Mouse (Mus musculus) urinary bladder, postnatal 10 days (tissue): ENCODE measurements around the gene Sfmbt2.
"Not testable (repeated sequence)": the region's sequence is repeated elsewhere in the genome, so short reads cannot be mapped to it uniquely, and the experiment has no call there.

Source experiments
- DNase-seq: peaks from one replicate; pipeline ENCODE4 v3.0.0; 2022; ENCODE audit warnings: low spot score

Sfmbt2 gene

GRCm38 (mm10) chr2:10370176-10370575 lies at the start of gene Sfmbt2:
Sfmbt2 (plus strand) TSS chr2:10370510.
- no peak for DNase-seq

- DNase-seq: no peak
Observed at GRCm38 (mm10) chr2:10321093-10321492, 49.2 kb upstream of the Sfmbt2 start.

GRCm38 (mm10) chr2:10323173-10323572 lies 47.1 kb upstream of the Sfmbt2 start:
- DNase-seq: no peak

- DNase-seq: no peak
Observed at GRCm38 (mm10) chr2:10324980-10325379, 45.3 kb upstream of the Sfmbt2 start.

GRCm38 (mm10) chr2:10330216-10330615 lies 40.1 kb upstream of the Sfmbt2 start:
- no peak for DNase-seq

GRCm38 (mm10) chr2:10334299-10334698 lies 36.0 kb upstream of the Sfmbt2 start:
- DNase-seq: no peak

GRCm38 (mm10) chr2:10335037-10335608 lies 35.2 kb upstream of the Sfmbt2 start:
- no peak for DNase-seq

- DNase-seq: no peak
Observed at GRCm38 (mm10) chr2:10340022-10340421, 30.3 kb upstream of the Sfmbt2 start.

GRCm38 (mm10) chr2:10343523-10343922 lies 26.8 kb upstream of the Sfmbt2 start:
- no peak for DNase-seq

- DNase-seq: not testable (repeated sequence)
Observed at GRCm38 (mm10) chr2:10344073-10344472, 26.2 kb upstream of the Sfmbt2 start.

GRCm38 (mm10) chr2:10347193-10347592 lies 23.1 kb upstream of the Sfmbt2 start:
- DNase-seq: no peak

GRCm38 (mm10) chr2:10348036-10348435 lies 22.3 kb upstream of the Sfmbt2 start:
- no peak for DNase-seq

GRCm38 (mm10) chr2:10350266-10350810 lies 20.0 kb upstream of the Sfmbt2 start:
- no peak for DNase-seq

- DNase-seq: no peak
Observed at GRCm38 (mm10) chr2:10351125-10351524, 19.2 kb upstream of the Sfmbt2 start.

- DNase-seq: no peak
Observed at GRCm38 (mm10) chr2:10352887-10353286, 17.4 kb upstream of the Sfmbt2 start.

GRCm38 (mm10) chr2:10353889-10354288 lies 16.4 kb upstream of the Sfmbt2 start:
- no peak for DNase-seq

- DNase-seq: no peak
Observed at GRCm38 (mm10) chr2:10359861-10360260, 10.4 kb upstream of the Sfmbt2 start.

GRCm38 (mm10) chr2:10365081-10365480 lies 5.2 kb upstream of the Sfmbt2 start:
- DNase-seq: no peak

GRCm38 (mm10) chr2:10366284-10366683 lies 4.0 kb upstream of the Sfmbt2 start:
- no peak for DNase-seq

GRCm38 (mm10) chr2:10369676-10370075 lies 634 bp upstream of the Sfmbt2 start:
- no peak for DNase-seq

GRCm38 (mm10) chr2:10370687-10371458 lies 563 bp downstream of the Sfmbt2 start:
- no peak for DNase-seq

GRCm38 (mm10) chr2:10371459-10371817 lies 1.1 kb downstream of the Sfmbt2 start:
- DNase-seq: no peak

GRCm38 (mm10) chr2:10371899-10372298 lies 1.6 kb downstream of the Sfmbt2 start:
- no peak for DNase-seq

GRCm38 (mm10) chr2:10372321-10372723 lies 2.0 kb downstream of the Sfmbt2 start:
- peak; percentile 25 for DNase-seq
